Mouse (Mus musculus) bone marrow, adult 2 months (tissue): ENCODE data around the gene Casc3.

Source experiments
- CTCF ChIP-seq: fragments of 200-500 bp; IDR thresholded peaks from 2 replicates; pipeline ENCODE4 v1.5.1; 2011; ENCODE audit warnings: low read length, control low read depth; ENCODE audit not compliant: control insufficient read depth, insufficient read depth
- POLR2A ChIP-seq: fragments of 200-500 bp; IDR thresholded peaks from 2 replicates; pipeline ENCODE4 v1.6.1; 2011; ENCODE audit warnings: low read depth, mild to moderate bottlenecking, control low read depth, low read length, borderline replicate concordance; ENCODE audit not compliant: control insufficient read depth

GRCm38 (mm10) chr11:98787691-98788090 lies 17.0 kb upstream of the Casc3 start:
- no peak for TF ChIP-seq CTCF
- TF ChIP-seq POLR2A: no peak
